Mouse (Mus musculus): ENCODE measurements at regions not wholly inside any gene's neighbourhood (a gene's known extent, or its start where the extent isn't known, plus 50 kb on each side); places are given as distances from the start of the nearest gene placed in this dataset.

DNA sequence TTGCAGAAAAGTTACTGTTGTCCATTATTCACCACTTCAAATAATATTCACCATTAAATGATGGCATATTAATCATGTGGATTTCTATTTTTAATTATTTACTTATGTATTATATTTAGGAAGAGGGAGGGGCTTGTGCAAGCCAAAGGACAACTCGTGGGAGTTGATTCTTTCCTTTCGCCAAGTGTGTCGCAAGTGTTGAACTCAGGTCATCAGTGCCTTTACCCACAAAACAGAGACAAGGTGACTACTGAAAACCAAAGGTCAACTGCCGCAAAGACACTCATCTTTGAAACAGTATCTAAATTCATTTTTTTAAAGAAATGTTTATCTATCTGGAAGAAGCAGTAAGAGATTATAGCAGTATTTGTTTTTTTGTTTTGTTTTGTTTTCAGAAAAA is 167.6 kb upstream of the Tbl1xr1 start:
- no peak for TF ChIP-seq CTCF (IDR thresholded peaks at IDR 0.05; ENCODE audit: extremely low read depth, insufficient read length, insufficient replicate concordance, low read depth, low read length)
- no peak for TF ChIP-seq POLR2A (IDR thresholded peaks at IDR 0.05; ENCODE audit: low read depth, low read length)

Data from small intestine, adult 2 months (tissue).